Mouse (Mus musculus) kidney, postnatal 14 days (tissue): ENCODE measurements around the gene Ip6k2.

Experiments
- DNase-seq: peaks from one replicate; pipeline ENCODE4 v3.0.0; 2022; ENCODE audit warnings: mixed read lengths

Gene Ip6k2

DNA sequence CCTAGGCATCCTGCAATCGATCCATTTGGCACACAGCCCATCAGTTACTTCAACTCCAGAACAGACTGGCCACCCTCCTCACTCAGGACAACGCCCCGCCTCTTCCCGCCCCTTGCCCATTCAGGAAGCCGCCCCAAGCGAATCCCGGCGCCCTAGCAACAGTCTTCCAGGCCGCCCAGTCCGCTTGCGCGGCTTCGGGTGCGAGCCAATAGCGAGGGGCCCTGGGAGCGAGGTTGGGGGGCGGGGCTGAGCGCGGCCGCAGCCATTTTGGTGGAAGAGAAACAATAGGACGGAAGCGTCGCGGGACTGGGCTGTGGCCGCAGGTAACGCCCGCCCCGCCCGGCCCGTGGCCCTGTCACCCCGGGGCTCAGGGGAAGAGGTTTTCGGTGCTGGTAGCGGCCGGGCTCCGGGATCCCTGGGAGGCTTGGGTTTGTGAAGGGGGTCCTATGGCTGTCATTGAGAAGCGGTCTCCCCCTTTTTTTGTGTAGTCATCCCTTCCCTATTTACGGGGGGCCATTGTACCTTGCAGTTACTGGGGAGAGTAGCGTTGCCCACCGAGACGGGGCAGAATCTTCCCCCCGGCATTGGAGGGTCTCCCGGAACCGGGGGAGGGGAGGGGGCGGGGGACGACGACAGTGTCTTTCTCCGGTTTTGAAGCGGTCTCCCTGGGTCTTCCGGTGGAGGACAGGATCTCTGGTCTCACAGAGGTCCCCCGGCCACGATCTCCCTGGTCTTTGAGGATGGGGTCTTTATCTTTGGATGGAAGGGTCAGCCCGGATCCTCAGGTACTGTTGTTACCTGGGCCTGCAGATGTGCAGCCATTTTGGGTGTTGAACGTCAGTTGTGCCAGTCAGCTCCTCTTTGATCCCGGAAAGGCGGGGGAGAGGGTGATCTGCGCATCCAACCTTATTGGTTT lies at the start of gene Ip6k2:
Ip6k2 (plus strand) TSS at position 249 of the 916 bp plus-strand sequence.
- peak; percentile 98 for DNase-seq

DNA sequence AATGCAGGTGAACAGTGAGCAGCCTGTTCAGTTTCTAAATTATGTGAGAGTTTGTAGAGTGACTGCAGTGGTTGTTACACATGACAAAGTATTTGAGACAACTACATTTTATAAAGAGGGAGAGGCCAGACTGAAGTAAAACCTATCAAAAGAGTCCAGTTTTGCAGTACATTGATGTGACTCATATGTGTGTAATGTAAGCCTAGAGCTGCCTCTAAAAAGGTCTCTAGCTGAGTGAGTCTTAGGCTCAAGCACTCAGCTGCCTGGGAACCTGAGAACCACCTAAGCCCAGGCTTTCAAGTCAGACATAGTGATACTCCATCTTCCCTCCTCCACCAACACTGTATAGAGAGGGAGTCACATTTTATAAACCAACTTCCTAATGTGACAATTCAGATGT lies 49.0 kb upstream of the Ip6k2 start:
- DNase-seq: no peak

DNA sequence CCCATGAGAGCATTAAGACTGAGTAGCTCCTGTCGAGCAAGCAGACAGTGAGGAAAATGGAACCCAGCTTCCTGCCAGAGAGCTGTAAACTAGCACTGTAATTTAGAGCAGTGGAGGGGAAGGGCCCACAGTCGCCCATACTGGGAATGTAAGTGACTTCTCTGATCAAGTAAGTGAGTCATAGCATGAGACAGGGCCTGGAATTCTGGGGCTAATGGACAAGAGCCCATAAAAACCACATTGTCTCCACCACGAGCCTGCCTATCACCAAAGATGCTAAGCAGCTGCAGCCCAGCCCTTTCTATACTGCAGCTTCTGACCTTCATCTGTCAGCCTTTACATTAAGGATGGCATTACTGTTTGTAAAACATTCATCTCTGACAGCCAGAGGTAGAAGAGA lies 44.4 kb upstream of the Ip6k2 start:
- no peak for DNase-seq

DNA sequence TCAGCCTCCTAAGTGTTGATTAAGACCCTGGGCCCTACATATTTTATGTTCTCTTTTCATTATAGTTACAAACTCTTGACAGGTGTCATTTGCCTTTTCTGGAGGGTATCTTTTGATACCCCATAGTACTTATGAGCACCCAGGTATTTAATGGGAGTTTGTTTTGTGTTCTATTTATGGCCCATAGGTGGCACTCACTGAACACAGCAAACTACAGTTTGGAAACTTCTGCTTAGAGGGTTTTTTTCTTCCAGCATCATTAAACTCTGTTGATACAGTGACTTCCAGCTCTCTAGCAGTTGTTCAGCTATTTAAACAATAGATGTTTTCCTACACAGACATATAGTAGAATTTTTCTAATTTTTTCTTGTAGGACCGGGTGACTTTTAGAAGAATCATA lies 43.5 kb upstream of the Ip6k2 start:
- DNase-seq: no peak

DNA sequence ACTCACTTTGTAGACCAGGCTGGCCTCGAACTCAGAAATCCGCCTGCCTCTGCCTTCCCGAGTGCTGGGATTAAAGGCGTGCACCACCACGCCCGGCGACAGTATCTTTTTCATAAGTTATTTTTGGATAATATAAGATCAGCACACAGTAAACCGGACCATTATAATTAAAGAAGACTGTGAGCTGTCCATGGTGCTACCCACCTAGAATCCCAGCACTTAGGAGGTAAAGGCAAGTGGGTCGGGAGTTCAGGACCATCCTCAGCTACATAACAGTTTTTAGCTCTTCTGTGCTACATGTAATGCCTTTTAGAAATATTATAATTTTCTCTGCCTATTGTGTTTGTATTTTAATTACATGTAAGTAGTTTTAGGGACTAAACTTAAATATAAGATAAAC lies 41.5 kb upstream of the Ip6k2 start:
- DNase-seq: no peak

GRCm38 (mm10) chr9:108746876-108747499 lies 36.6 kb upstream of the Ip6k2 start:
- no peak for DNase-seq

DNA sequence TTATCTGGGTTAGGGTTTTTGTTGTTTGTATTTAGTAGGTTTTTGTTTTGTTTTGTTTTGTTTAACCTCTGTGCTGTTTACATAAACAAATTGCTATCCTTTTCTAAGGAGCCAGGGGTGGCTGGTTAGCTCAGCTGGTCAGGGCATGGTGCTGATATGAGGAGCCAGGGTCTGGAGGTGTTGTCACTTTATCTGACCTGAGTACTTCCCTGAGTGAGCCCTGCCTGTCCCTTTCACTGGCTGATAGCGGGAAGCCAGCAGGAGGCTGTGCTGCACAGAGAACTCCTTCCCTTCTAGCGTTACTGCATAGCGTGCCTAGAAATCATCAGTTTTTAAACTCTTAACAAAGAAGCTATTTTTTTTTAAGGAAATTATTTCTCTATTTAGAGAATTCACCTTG lies 35.9 kb upstream of the Ip6k2 start:
- DNase-seq: no peak

DNA sequence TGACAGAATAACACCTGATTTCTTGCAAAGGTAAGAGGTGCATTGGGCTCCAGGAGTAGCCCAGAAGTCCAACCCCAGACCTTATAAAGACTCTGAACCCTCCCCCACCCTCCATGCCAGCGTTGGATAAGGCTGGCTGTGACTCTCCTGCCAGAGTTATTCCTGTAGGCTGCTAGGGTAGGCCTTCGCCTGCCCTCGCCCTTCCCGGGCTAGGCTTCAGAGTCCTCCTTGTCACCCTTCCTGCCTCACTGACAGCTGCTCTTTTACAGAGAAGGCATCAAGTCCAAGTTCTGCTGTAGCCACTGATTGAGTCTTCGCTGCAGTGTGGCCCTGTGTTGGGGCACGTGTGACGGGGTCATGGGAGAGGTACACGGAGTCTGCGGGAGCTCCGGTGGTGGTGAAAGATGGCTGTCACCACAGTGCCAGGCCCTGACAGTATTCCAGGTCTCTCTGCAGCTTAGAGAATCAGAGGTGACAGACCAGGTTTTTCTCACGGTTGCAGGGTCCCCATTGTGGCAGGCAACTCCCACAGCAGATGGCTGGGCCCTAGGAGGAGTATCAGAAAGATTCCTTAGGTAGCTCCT lies 34.9 kb upstream of the Ip6k2 start:
- no peak for DNase-seq

DNA sequence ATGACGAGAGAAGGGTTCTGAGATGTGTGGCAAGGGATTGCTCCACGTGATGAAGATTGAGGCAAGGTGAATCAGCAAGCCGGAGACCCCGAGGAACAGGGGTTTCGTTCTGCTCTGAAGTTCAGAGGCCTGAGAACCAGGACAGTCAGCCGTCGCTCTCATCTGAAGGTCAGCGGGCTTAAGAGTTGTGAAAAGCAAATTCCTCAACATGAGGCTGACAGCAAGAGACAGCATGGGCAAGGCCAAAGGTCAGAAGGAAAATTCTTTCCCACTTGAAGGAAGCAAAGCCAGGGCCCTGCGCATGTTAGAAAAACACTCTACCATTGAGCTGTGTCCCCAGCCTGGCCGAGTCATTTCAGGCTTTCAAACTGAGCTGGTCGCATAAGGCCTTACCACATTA lies 33.0 kb upstream of the Ip6k2 start:
- peak; percentile 42 for DNase-seq

- DNase-seq: no peak
Observed at GRCm38 (mm10) chr9:108752142-108752920, 31.3 kb upstream of the Ip6k2 start.

DNA sequence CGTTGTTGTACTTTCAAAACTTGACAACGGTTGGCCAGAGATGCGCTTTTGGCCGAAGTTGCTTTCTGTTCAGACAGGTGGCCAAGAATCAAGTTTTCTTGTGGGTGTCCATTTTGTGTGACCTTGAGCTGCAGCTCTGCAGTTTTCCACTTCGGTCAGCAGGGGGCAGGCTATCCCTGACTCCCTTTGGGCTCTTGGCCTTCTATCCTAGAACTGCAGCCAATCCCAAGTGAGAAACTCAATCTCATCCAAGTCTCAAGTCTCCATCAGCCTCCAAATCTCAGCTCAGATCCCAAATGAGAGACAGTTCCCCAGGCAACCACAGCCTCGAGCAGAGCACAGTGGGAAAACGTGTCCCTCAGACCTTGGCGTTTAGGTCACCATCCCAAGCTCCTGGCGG lies 30.3 kb upstream of the Ip6k2 start:
- peak; percentile 52 for DNase-seq

- peak; percentile 48 for DNase-seq
Observed at GRCm38 (mm10) chr9:108753976-108754375, 29.6 kb upstream of the Ip6k2 start.

- DNase-seq: peak; percentile 43
Observed at GRCm38 (mm10) chr9:108754423-108754822, 29.2 kb upstream of the Ip6k2 start.

DNA sequence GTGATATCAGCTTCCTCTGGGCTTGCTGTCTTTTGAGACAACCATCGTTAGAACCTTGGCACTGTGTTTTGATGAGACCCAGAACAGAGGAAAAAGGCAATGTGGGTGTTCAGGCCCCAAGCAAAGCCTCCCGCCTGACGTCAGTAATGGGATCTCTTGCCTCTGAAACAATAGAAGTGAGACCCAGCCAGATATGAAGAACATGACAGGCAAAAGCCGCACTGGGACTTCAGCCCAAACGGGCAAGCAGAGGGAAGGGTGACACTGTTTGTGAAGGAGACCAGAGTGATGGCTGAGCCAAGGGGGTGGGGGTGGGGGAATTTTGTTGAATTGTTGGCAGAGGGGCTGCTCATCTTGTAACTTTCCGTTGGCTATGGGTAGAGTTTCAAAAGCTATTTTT lies 26.2 kb upstream of the Ip6k2 start:
- no peak for DNase-seq

DNA sequence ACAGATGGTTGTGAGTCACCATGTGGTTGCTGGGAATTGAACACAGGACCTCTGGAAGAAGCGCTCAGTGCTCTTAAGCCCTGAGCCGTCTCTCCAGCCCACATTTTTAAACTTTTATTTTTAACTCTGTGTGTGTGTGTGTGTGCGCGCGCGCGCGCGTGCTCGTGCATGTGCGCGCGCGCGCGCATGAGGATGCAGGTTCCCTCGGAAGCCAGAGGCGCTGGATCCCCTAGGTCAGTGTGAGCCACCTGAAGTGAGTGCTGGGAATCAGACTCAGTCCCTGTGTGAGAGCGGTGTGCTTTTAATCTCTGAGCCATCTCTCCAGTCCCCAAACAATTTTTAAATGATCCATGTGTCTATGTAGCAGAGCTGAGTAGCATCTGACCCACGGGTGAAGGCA lies 24.5 kb upstream of the Ip6k2 start:
- no peak for DNase-seq

GRCm38 (mm10) chr9:108759805-108760204 lies 23.8 kb upstream of the Ip6k2 start:
- DNase-seq: peak; percentile 45

- DNase-seq: no peak
Observed at GRCm38 (mm10) chr9:108761561-108761960, 22.0 kb upstream of the Ip6k2 start.

DNA sequence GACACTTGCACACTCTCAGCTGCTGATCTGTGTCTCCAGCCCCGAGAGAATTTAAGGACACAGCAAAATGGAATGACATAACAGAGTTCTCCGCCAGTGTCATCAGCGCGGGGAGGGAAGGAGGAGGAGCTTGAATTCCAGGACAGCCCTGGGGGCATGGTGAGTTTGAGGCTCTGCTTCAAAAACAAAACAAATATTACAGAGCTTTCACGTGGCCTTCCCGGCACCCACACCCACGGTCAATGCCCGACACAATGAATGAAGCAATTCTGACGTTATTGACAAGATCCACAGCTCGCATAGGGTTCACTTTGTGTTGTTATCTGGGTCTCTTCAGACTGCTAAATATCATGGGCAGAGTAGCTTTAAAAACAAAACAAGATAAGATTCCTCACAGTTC lies 18.6 kb upstream of the Ip6k2 start:
- DNase-seq: no peak

GRCm38 (mm10) chr9:108776614-108777013 lies 7.0 kb upstream of the Ip6k2 start:
- no peak for DNase-seq

- DNase-seq: no peak
Observed at GRCm38 (mm10) chr9:108777276-108777675, 6.3 kb upstream of the Ip6k2 start.

DNA sequence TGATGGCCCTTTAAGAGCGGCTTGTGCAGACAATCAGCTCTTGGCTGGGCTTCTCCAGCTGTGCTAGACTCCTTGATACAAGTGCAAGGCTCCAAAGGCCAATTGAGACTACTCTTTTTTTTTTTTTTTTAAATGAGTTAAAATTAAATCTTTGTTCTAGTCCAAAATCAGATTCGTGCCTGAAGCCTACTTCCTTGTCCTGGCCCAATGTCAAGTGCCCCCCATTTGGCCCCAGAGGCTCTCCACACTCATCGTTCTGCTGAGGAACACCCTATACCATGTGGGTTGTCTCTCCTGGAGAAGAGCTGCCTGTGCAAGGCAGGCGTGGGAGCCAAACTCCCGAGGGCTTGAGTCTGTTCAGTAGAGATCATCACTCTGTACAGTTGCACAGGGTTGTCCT lies 2.6 kb upstream of the Ip6k2 start:
- peak; percentile 61 for DNase-seq

GRCm38 (mm10) chr9:108781891-108782290 lies 1.7 kb upstream of the Ip6k2 start:
- no peak for DNase-seq
